In the genomic region with DNA sequence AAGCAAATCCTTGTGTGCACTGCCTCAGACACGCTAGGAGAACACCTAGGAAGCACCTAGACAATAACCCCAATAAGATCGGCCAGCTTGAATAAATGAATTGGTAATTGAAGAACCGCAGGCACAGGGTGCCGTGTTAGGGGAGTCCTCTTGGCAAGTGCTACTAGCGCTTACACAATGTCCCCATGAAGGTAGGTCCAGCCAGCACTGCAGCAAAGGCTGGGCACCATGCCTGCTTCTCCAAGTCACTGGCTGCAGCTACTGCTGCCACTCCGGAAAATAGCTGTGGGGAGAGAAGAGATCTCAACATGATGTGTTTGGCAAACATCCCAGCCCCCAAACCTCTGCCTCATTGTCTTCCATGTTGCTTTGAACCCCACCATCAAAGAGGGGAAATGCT, we compare ENCODE assay signal across 8 mouse cellular contexts.
DNase-seq lines count a peak whose midpoint lies in the region; ATAC-seq lines count a peak whose summit lies in the region.

No protein-coding gene starts in this region.

- H3K4me3 ChIP-seq in embryonic facial prominence, embryonic 13.5 days = no peak overlapping the region
- no peak overlapping the region for H3K4me3 ChIP-seq in embryonic facial prominence, embryonic 10.5 days

- no peaks in the 10 kb centered on the region for H3K9me3 ChIP-seq in embryonic facial prominence, embryonic 13.5 days
- no peaks in the 10 kb centered on the region for H3K9me3 ChIP-seq in embryonic facial prominence, embryonic 10.5 days

- H3K36me3 ChIP-seq in embryonic facial prominence, embryonic 13.5 days = no peaks in the 10 kb centered on the region
- H3K36me3 ChIP-seq in embryonic facial prominence, embryonic 10.5 days (replicated peaks) = no peaks in the 10 kb centered on the region

- H3K9ac ChIP-seq in embryonic facial prominence, embryonic 13.5 days = no peak overlapping the region

- H3K27me3 ChIP-seq in embryonic facial prominence, embryonic 13.5 days = no peaks in the 10 kb centered on the region
- H3K27me3 ChIP-seq in embryonic facial prominence, embryonic 10.5 days (replicated peaks; ENCODE audit: low read depth, poor library complexity, severe bottlenecking) = no peaks in the 10 kb centered on the region

- no peak overlapping the region for H3K4me2 ChIP-seq in embryonic facial prominence, embryonic 13.5 days

- ATAC-seq in embryonic facial prominence, embryonic 13.5 days (ENCODE audit: insufficient number of reproducible peaks, insufficient read depth, low FRiP score, low TSS enrichment, low read depth) = no peak

- peaks cover 17% of the 10 kb centered on the region for H3K4me1 ChIP-seq in embryonic facial prominence, embryonic 13.5 days
- peaks cover 13% of the 10 kb centered on the region; the same call in 1 of the 2 replicates for H3K4me1 ChIP-seq in embryonic facial prominence, embryonic 10.5 days

- peak overlapping the region; percentile 19; the same call in 1 of the 2 replicates for H3K27ac ChIP-seq in embryonic facial prominence, embryonic 13.5 days
- no peak overlapping the region for H3K27ac ChIP-seq in embryonic facial prominence, embryonic 10.5 days (replicated peaks)

- 74% methylated on average over 6 of the region's 6 CpGs for WGBS in embryonic facial prominence, embryonic 13.5 days
- WGBS in embryonic facial prominence, embryonic 10.5 days = 89% methylated on average over 6 of the region's 6 CpGs

- DNase-seq in embryonic facial prominence, embryonic 10.5 days (ENCODE audit: low spot score) = no peak
- DNase-seq in testis, postnatal 10 days (ENCODE audit: low spot score) = peak; percentile 32
- DNase-seq in testis, postnatal 14 days (ENCODE audit: low spot score) = no peak
- peak; percentile 10 for DNase-seq in kidney, postnatal 10 days
- DNase-seq in lung, postnatal 14 days = peak; percentile 39
- no peak for DNase-seq in thymus, postnatal 36 days
- no peak for DNase-seq in thymus, postnatal 0 days (ENCODE audit: low spot score)

Comparison
In these comparisons a context has a peak if more than half of its experiments do, and no peak if none do; other contexts are left out.
1. DNase-seq: peak in testis, postnatal 10 days (single experiment), kidney, postnatal 10 days (single experiment) and lung, postnatal 14 days (single experiment); none in embryonic facial prominence, embryonic 10.5 days (single experiment), testis, postnatal 14 days (single experiment), thymus, postnatal 36 days (0 of 2) and thymus, postnatal 0 days (single experiment).